Mouse (Mus musculus) ES-E14 (cell line): ENCODE data around the gene Gsg1l2.

ENCODE experiments used
- CHD2 ChIP-seq: IDR thresholded peaks from 2 replicates; pipeline ENCODE4 v1.6.1; 2014; ENCODE audit warnings: mild to moderate bottlenecking, low read depth, low read length, inconsistent platforms
- ZC3H11A ChIP-seq: IDR thresholded peaks from 2 replicates; pipeline ENCODE4 v1.6.1; 2012; ENCODE audit warnings: low read depth, mild to moderate bottlenecking, inconsistent platforms, low read length, borderline replicate concordance
- ZNF384 ChIP-seq: IDR thresholded peaks from 2 replicates; pipeline ENCODE4 v1.6.1; 2012; ENCODE audit warnings: low read depth, low read length, inconsistent platforms

DNA sequence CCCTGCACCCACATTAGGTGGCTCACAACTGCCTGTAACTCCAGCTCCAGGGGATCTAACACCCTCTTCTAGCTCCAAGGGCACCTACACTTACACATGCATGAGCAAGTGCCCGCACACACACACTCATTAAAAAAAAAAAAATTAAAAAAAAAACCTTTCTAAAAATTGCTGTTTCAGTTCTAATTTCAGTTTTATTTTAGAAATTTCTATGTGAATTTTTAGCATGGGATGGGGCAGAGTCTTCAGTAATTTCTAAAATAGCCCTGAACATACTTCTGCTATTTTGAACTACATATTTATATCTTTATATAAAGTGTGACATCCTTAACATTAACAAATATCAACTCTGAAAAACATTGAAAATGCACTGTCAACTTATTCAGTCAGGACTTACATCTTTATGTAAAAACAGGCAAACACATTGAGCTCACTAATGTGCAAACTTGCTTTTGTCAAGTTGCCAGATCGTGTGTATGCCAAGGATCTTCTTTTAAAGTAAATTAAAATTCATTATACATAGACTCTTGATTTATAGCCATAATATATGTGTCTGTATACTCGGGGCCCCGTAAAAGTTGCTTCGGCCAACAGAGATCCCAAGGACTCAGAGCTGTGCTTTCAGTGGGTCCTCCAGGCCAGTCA, 35.4 kb upstream of the Gsg1l2 start:
- no peak for TF ChIP-seq ZC3H11A
- TF ChIP-seq CHD2 = no peak
- TF ChIP-seq ZNF384 = no peak
